Mouse (Mus musculus) v-Abl transformed pro-B cells (cell line): ENCODE measurements around the gene Sel1l3.

Experiments used
- in situ Hi-C, 2 experiments: fragments of 400-800 bp; cut with MboI; formaldehyde crosslinking; loops; one replicate each; pipeline ENCODE4 v1.15.1; 2025; ENCODE audit not compliant: unreplicated experiment in 2 of 2

Gene Sel1l3

DNA sequence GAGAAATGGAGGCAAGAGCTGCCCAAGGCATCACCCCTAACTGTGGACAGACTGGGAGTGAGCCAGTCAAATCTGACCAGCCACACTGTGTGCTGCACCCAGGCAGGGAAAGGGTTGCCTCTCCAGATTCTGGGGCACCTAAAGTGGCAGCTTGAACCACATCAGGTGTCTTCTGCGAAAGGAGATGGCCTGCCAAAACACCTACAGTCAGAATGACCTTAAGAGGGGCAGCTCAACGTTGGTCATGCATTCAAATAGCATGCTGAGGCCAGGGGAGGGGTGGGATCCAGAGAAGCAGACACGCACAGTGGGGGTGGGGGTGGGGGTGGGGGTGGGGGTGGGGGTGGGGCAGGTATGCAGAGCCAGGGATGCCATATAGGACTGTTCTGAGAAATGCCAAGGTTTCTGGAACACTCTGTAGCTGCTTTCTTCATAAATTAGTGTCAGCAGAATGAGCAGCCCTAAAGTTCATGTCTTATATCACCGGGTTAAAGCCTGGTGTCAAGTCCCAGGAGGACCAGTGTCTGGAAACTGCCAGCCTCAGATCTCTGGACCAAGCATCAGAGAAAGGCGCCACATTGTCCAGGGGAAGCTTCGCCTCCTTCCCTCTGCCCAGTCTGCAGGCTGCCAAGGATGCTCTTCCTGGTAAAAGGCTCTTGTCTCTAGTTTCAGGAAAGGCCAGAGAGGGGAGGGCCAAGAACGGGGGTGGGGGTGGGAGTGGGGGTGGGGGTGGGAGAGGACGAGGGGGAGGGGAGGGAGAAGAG lies 65.4 kb downstream of the Sel1l3 start:
- in situ Hi-C loops = no loop called here

DNA sequence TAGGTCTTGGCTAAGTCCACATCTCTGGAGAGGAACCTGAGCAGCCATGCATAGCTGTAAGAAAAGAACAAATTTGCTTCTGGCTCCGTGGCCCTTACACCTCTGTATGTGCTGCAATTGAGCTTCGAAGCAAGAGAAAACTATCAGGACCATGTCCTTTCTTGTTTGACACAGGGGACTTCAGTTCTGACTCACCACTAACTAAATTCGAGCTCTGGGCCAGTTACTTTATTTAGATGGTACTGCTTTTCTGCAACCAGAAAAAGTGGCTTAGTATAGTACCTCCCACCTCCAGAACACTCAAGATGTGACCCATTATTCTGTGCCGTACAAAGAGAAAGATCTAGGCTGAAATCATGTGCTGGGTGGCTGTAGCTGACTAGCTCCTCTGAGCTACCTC lies 66.3 kb downstream of the Sel1l3 start:
- in situ Hi-C loops = no loop called here

DNA sequence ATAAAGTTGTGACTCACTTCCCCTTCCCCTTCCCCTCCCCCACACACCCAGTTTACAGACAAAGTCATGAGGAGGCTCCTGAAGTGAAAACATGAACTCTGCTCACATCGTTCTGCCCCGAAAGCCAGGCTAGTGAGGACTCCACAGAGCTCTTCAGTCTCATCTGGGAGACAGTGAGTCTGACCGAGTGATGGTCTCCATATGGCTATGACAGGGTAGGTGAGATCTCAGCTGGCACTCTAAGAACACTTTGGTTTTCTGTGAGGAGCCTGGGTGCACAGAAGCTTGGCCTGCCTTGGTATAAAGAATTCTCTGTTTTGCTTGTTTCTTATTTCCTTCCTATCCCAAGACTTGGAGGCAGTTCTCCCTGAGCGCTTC lies 67.1 kb downstream of the Sel1l3 start:
- in situ Hi-C loops = no loop called here

DNA sequence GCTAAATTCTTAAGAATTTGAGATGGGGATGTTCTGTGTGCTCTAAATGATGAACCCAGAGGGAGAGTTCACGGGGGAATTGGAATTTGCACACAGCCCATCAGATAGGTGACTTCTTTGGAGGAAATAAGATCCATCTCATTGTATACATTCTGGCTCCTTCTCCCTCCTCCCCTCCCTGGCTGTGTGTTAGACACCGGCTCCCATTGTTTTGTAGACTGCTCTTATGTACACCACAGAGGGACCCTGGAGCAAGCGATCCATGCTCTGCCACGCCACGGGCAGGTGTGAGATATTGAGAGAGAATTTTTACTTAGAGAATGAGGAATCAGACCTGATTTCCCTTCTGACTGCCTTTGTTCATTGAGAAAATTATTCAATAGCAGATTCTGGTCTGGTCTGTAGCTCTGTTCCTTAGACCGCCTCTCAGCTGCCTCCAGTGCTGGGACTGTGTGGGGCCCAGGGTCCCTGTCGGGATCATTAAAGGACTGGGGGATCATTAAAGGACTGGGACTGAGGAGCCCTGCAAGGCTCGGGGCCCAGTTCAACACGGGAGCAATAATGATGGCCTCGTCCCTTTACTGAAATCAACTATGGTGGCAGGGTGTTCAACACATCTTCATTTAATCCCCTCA lies 67.6 kb downstream of the Sel1l3 start:
- in situ Hi-C loops = no loop called here

DNA sequence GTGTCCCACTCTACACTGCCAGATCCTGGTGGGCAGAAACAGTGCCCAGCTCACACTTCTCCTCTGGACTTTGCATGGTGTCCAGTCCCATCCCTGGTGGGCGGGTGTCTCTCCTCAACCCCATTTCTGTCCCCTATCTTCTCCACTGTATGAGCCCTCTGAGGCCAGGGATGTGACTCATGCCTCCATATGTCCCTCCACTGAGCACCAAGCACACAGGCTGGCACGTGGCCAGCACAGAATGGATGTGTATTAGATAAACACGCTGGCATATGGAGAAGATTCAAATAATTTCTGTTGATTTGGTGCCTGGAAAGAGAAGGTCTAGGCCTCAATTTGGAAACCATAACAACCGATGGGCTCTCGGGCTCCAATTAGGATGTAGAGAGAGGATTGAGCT lies 71.1 kb downstream of the Sel1l3 start:
- in situ Hi-C loops = no loop called here

DNA sequence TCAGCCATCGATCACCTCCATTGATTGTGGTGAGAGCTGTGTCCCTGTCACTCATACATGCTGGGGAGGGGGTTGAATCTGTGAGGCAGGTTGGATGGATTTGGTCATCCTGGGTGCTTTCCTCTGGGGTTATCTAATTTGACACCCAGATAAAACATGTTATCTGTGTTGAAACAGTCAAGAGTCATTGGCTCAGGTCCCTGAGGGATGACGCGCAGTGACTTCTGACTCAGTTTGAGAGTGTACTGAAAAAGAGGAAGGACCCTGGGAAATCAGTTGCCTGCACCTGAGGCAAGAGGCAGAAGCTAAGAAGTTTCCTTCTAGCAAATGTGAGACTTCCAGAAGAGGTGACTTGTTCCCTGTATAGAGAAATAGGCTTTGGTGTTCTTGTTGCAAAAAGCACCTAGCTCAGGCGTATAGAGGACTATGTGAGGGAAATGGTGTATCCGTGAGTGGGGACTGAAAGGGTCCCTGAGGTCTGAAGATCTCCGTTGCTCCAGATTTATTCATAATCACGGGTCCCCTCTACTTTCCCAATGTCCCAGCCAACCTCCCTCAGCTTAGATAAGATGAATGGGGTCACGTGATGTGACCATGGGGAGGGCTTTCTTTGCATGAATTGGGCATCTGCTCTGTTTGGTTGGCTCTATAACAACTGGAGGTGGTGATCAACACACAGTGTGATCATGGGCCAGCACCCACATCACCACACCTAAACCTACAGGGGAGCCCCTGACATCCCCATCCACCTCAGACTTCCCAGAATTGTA lies 73.4 kb downstream of the Sel1l3 start:
- in situ Hi-C loops = no loop called here

DNA sequence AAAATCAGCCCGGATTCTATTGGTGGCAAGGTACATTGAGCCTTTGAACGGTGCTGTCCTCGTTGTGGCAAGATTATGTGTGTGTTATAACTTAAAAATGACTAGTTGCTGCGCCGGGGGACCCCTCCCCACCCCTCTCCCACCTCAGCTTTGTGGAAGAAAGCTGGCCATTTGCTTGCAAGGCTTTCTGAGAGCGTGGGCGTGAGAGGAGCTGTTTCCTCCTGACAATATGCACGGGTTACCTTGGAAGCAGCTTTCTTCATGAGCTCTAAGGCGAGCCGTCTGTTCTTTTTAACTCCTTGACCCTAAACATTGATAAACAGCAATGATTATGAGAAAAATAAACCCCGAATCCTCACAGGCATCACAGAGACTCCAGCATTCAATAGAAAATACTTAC lies 74.2 kb downstream of the Sel1l3 start:
- in situ Hi-C loops = no loop called here

DNA sequence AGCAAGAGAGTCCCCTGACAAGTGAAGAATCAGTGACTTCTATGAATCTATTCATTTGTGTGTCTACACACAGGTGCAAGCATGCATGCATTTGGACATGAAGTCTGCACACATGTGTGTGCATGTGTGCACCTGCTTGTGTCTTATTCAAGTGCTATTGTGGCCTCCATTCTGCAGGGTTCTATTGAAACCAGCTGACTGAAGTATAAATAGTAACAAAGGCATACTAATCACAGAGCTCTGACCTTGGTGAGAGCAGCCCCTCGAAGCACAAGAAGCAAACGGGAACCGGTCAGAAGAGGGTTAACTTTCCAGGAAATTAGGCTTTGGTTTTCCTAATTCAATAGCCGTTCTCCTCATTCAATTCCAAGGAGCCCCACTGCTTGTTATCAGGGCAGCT lies 74.6 kb downstream of the Sel1l3 start:
- in situ Hi-C loops = no loop called here

DNA sequence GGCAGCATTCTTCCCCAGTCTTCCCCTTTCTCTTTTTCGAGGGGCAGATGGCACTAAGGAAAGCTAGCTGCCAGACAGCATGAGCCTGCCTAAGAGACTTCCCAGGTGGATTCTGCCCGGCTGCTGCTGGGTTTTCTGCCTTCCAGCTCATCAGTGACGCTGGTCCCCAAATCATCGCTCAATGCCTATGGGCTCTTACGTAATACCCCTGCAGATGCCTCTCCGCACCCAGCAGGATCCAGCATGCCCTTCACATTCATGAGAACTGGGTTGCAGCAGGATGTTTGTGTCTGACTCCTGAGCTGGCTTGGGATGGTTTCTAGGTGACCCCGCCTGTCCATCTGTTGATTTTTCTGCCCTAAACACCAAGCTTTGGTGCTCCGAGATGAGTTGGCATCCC lies 75.7 kb downstream of the Sel1l3 start:
- in situ Hi-C loops = no loop called here

DNA sequence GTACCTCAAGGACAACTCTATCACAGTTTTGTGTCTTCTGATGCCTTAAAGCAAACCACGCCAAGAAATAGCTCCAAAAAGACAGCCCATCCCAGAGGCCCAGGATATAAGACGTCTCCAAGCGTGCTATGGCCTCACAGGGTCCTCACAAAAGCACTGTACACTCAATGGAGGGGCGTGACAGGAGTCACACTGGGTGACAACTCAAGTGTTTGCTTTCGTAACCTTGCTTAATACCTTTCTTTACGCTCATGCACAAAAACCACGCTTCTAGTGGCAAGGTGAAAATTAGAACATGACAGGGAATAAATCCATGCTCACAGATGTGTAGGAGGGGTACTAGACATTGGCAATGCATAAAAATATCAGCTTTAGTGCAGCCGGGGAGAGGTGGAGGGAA lies 77.7 kb downstream of the Sel1l3 start:
- in situ Hi-C loops = no loop called here

DNA sequence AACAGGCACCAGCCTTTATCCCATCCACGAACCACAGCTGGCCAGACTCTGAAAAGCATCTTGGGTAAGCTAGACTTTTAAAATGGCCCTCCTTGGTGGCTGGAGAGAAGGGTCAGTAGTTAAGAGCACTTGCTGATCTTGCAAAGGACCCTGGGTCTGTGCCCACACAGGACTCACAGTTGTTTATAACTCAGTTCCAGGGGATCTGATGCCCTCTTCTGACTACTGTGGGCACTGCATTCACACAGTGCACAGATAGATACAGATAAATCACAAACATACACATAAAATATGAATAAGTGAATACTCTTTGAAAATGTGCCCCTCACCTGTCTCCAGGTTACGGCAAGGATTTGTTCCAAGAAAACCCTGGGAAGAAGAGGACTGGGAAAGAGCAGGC lies 79.7 kb downstream of the Sel1l3 start:
- in situ Hi-C loops = no loop called here

DNA sequence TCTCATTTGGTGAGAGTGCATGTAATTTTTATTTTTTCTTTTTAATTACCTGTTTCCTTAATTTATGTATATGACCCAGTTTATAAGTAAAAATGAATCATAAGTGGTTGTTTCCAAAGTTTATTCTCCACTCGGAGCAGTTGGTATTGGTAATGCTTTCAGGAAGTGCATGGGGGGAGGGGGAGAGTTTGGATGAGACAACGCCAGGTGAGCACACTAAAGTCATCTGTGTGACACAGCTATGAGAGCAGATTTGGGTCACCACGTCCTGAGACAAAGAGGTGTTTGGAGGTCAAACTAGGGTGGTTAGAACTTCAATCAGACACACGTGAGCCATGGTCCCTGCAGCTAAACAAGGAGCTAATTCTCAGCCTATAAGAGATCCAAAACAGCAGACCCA lies 89.0 kb downstream of the Sel1l3 start:
- in situ Hi-C loops = no loop called here

DNA sequence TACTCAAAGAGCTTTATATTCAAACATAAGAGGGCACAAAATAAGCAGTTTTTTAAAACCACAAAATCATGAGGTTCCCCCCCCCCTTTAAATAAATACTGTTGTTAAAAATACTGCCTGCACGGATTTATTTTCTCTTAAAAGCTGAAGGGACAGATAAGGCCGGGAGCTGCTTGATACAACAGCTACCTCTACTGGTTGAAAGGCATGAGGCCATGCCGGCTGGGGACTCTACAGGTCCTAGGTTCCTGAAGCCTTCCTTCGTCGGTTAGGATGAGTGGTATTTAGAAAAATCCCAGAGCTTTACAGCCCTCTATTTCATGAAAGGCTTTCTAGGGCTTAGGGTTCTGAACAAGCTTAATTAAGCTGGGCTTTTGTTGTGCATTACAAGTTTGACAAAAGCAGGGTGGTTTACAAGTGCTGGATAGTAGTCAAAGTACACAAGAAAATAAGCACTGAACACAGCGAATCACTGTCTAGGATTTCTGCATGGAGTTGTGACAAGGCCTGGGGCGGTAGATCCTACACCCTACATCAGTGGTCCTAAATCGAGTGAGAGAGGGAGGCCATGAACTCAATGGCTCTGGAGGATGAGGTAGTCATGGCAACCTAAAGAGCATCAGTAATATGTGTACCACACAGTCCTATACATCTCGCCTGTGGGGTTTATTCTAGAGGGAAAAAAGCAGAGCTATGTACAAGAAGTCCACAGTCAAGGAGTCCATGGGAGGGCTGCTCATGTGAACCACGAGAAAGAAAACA lies 90.0 kb downstream of the Sel1l3 start:
- in situ Hi-C loops = no loop called here

DNA sequence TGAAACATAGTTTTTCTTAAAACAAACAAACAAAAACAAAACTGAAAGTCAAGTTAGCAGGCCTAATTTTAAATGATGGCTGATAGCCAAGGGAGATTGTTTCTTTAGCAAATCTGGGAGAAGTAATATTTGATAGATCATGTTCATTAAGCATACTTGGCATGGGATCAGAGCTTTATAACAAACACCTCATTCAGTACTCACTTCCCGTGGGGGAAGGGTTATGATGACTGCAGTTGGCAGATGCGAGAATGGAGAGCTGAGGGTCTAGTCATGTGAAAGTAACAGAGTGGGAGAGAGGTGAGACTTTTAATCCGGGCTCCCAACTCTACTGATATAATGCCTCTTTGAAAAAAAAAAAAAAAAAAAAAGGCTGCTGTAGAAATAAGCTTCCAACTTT lies 94.0 kb downstream of the Sel1l3 start:
- in situ Hi-C loops = no loop called here

DNA sequence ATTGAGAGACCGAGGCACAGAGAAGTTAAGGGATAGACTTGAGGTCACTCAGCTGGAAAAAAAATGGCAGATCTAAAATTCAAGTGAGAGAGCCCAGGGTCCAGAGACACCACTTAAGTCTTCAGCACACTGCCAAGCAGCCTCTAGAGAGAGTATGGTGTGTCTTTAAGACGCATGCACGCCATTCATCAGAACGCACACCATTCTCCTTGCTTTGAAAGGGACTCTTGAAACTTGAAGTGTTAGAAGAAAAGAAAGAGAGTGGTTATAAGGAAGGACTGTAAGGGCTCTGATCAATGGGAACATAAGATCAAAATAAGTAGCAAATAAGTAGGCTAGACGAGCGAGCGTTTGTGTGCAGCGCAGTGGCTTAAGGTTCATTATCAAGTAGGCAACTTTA lies 95.5 kb downstream of the Sel1l3 start:
- in situ Hi-C loops = no loop called here

DNA sequence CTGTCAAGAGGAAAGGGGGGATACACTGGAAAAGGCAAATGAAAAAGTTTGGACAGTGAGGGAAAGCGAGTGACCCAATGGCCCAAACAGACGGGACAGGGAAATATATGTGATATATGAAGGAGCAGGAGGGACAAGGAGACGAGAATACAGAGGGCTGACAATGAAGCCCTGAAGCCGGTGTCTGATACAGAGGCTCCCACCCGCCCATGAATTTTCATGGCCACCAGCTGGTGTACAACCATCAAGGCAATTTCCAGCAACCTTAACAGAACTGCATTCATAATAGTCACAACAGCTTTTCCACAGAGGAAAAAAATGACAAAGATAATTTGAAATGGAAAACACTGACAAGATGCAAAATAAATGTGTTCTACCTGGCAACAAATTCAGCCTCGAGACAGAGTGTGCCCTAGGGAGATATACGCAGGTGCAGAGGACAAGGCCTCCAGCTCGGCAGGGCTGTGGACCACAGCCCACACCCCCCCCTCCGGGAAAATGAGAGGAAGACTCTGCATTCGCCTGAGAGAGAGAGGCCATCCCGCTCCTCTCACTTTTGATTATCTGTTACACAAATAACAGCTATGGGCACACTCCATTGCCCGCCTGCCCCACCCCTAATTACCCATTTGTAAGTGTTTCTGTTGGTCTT lies 99.0 kb downstream of the Sel1l3 start:
- in situ Hi-C loops = no loop called here

DNA sequence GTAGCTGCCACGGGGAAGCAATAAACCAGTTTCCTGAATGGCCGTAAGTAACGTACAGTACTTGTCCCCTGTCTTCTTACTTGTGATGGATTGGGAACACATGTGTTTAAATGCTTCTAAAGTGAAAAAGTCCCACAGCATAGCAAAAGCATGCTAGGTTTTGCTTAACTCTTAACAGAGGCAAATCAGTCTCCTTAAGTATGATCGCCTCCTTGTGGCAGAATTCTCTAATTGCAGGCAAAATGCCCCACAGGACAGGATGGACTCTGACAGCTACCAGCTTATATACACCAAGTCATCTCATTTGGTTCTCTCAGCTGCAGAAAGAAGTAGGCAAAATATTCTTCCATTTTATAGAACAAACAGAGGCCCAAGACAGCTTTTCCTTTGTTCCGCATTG lies 100.8 kb downstream of the Sel1l3 start:
- in situ Hi-C loops = no loop called here

DNA sequence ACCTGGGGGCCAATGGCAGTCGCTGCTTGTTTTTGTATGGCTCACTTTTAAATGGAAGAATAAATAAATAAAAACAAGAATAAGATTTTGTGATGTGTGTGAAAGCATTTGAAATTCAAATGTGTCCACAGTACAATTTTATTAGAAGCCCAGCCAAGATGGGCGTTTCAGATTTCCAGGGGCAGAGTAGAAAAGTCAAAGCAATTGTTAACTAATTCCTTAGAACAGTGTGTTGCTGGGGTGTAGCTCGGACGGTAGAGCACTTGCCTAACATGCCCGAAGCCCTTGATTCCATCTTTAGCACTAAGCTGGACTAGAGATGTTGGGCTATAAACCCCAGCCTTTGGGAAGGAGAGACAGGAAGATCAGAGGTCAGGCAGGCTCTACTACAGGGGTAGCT lies 102.7 kb downstream of the Sel1l3 start:
- in situ Hi-C loops = no loop called here

DNA sequence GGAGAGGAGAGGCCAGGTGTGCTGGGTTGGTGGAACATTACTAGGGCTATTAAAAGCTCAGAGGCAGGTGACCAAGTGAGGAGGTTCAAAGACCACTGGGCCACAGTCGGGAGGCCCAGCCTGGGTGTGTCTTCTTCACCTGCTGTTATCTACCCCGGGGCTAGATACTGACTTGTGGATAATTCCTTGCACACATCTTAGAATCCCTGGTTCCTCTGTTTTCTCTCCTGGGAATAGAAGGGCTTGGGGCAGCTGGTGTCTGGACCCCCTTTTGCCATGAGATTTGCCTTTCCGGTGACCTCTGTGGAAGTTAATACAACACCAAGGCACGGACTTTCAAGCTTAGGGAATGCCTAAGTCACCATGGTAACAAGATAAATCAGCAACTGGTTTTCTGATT lies 103.5 kb downstream of the Sel1l3 start:
- in situ Hi-C loops = no loop called here

DNA sequence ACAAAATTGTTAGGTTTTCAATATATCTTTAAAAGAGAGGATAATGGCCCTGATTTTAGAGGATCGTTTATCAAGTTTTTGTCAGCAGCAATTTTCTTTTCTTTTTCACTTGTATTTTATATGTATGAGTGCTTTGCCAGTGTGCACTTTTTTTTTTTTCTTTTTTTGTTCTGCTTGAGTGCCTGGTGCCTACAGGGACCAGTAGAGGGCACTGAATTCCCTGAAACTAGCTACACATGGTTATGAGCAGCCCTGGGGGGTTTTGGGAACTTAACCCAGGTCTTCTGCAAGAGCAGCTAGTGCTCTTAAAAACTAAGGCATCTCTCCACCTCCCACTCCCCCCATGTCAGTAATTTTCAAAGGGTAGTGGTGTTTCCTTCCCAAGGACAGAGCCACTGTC lies 105.1 kb downstream of the Sel1l3 start:
- in situ Hi-C loops = loop anchor here in 1 of 2 experiments (10.0 kb wide), 1 partner anchor 216 kb away; no protein-coding TSS in a partner anchor
